ENCODE assay signal across 9 mouse cellular contexts in genomic region chr11:113297765-113298164, GRCm38 (mm10).
A peak's percentile ranks its signal among the peaks of the same experiment; 100 is the strongest.
DNase-seq lines count a peak whose midpoint lies in the region; ATAC-seq and TF ChIP-seq lines count a peak whose summit lies in the region.
"Had no signal": no experiment of that assay in that cellular context is flagged by ENCODE, and none has a peak within 500 bp of the region (broad histone marks: within the 10 kb centered on the region; RNA-seq: fewer than 3 reads in every experiment).

No protein-coding gene starts in this region.

- H3K9ac ChIP-seq in liver, embryonic 14.5 days (replicated peaks): no peak overlapping the region
- H3K9ac ChIP-seq: hindbrain, embryonic 15.5 days had no signal

- ATAC-seq in common myeloid progenitor, adult 5-6 weeks (replicated peaks; ENCODE audit: low read depth, poor library complexity, severe bottlenecking): peak; percentile 86
- ATAC-seq in liver, embryonic 14.5 days (ENCODE audit: insufficient read depth): no peak

- H3K4me3 ChIP-seq in liver, embryonic 14.5 days (ENCODE audit: insufficient read depth in 1 of 2, low read depth in 2 of 2, low read length in 2 of 2): no peak overlapping the region
- H3K4me3 ChIP-seq: hindbrain, embryonic 15.5 days had no signal

- no peak overlapping the region for H3K4me2 ChIP-seq in liver, embryonic 14.5 days (ENCODE audit: low read depth)
- H3K4me2 ChIP-seq: hindbrain, embryonic 15.5 days had no signal

- TF ChIP-seq CTCF in liver, embryonic 14.5 days (IDR thresholded peaks at IDR 0.05; ENCODE audit: low read depth): peak; percentile 88

- no peaks in the 10 kb centered on the region for H3K27me3 ChIP-seq in liver, embryonic 14.5 days (ENCODE audit: control insufficient read depth, insufficient read depth, low read length)
- H3K27me3 ChIP-seq: hindbrain, embryonic 15.5 days had no signal

- DNase-seq in CD4-positive, CD25-positive, alpha-beta regulatory T cell, adult 2 months (ENCODE audit: low read depth, low spot score): peak; percentile 78
- peak; percentile 82 to 95 for DNase-seq in adrenal gland, adult (ENCODE audit: inconsistent age in 2 of 2, low spot score in 1 of 2)
- DNase-seq in gastrocnemius, postnatal 10 days: peak; percentile 65
- DNase-seq in kidney, postnatal 10 days: peak; percentile 82
- peak in 1 of 3 experiments; percentile 16 for DNase-seq in liver, embryonic 14.5 days (ENCODE audit: low read depth in 3 of 3, low spot score in 3 of 3)
- peak; percentile 63 for DNase-seq in ovary, postnatal 36 days (ENCODE audit: low spot score)
- DNase-seq in thymus, postnatal 14 days: peak; percentile 73

- H3K9me3 ChIP-seq in liver, embryonic 14.5 days (ENCODE audit: control insufficient read depth, low read length): no peaks in the 10 kb centered on the region
- H3K9me3 ChIP-seq: hindbrain, embryonic 15.5 days had no signal

- no peaks in the 10 kb centered on the region for H3K36me3 ChIP-seq in liver, embryonic 14.5 days (replicated peaks; ENCODE audit: control insufficient read depth, insufficient read depth, low read depth)
- H3K36me3 ChIP-seq: hindbrain, embryonic 15.5 days had no signal

- no peak for TF ChIP-seq EP300 in liver, embryonic 14.5 days (IDR thresholded peaks at IDR 0.05; ENCODE audit: low read depth)

- H3K27ac ChIP-seq in liver, embryonic 14.5 days: no peak overlapping the region
- H3K27ac ChIP-seq: hindbrain, embryonic 15.5 days had no signal

- 17% methylated on average over 2 of the region's 2 CpGs for WGBS in liver, embryonic 14.5 days (ENCODE audit: insufficient replicate concordance)

- H3K4me1 ChIP-seq in liver, embryonic 14.5 days (replicated peaks; ENCODE audit: control insufficient read depth in 2 of 2, insufficient read depth in 2 of 2, low read length in 1 of 2): no peaks in the 10 kb centered on the region
